Mouse (Mus musculus) CD4-positive helper T cell, adult 2 months (primary cell): ENCODE data around the gene Ccdc47.
"Not testable (repeated sequence)": the region's sequence is repeated elsewhere in the genome, so short reads cannot be mapped to it uniquely, and the experiment has no call there.

Experiments used
- DNase-seq: peaks from one replicate; pipeline ENCODE4 v3.0.0-alpha.2; 2012; ENCODE audit warnings: low read depth, missing footprints, low spot score

Ccdc47 gene

GRCm38 (mm10) chr11:106215927-106216729 lies at the start of gene Ccdc47:
Gene Ccdc47 (minus strand): TSS chr11:106216344.
- peak; percentile 99 for DNase-seq

- no peak for DNase-seq
These were observed 49.4 kb upstream of the Ccdc47 start for GRCm38 (mm10) chr11:106265570-106265969.

- no peak for DNase-seq
These were observed 48.8 kb upstream of the Ccdc47 start for GRCm38 (mm10) chr11:106264988-106265387.

GRCm38 (mm10) chr11:106263963-106264362 lies 47.8 kb upstream of the Ccdc47 start:
- DNase-seq: no peak

GRCm38 (mm10) chr11:106260826-106261450 lies 44.8 kb upstream of the Ccdc47 start:
- no peak for DNase-seq

GRCm38 (mm10) chr11:106256775-106257174 lies 40.6 kb upstream of the Ccdc47 start:
- no peak for DNase-seq

GRCm38 (mm10) chr11:106255685-106256451 lies 39.7 kb upstream of the Ccdc47 start, which contains the start of the genes Ftsj3 and Psmc5:
Gene Ftsj3 (minus strand): TSS chr11:106256079.
Gene Psmc5 (plus strand): TSS chr11:106256154.
- DNase-seq: peak; percentile 96

- DNase-seq: peak; percentile 27
These were observed 39.0 kb upstream of the Ccdc47 start for GRCm38 (mm10) chr11:106255174-106255573.

- DNase-seq: no peak
These were observed 38.6 kb upstream of the Ccdc47 start for GRCm38 (mm10) chr11:106254767-106255166.

GRCm38 (mm10) chr11:106249326-106249725 lies 33.2 kb upstream of the Ccdc47 start:
- DNase-seq: no peak

GRCm38 (mm10) chr11:106246834-106247233 lies 30.7 kb upstream of the Ccdc47 start:
- peak; percentile 46 for DNase-seq

- DNase-seq: not testable (repeated sequence)
These were observed 17.8 kb upstream of the Ccdc47 start for GRCm38 (mm10) chr11:106233978-106234377.

GRCm38 (mm10) chr11:106220603-106221002 lies 4.5 kb upstream of the Ccdc47 start:
- no peak for DNase-seq

GRCm38 (mm10) chr11:106216730-106217490 lies 766 bp upstream of the Ccdc47 start, which contains the start of gene Ddx42:
Gene Ddx42 (plus strand): TSS chr11:106216926.
- peak; percentile 98 for DNase-seq

GRCm38 (mm10) chr11:106215450-106215859 lies 689 bp downstream of the Ccdc47 start:
- DNase-seq: no peak

GRCm38 (mm10) chr11:106214856-106215255 lies 1.3 kb downstream of the Ccdc47 start:
- DNase-seq: no peak

GRCm38 (mm10) chr11:106212771-106213170 lies 3.4 kb downstream of the Ccdc47 start:
- no peak for DNase-seq

- peak; percentile 70 for DNase-seq
These were observed 14.1 kb downstream of the Ccdc47 start, which contains the start of gene Strada for GRCm38 (mm10) chr11:106202123-106202465. Gene Strada (minus strand): TSS chr11:106202168.

GRCm38 (mm10) chr11:106201337-106202122 lies 14.6 kb downstream of the Ccdc47 start:
- peak; percentile 75 for DNase-seq

GRCm38 (mm10) chr11:106200756-106201155 lies 15.4 kb downstream of the Ccdc47 start:
- peak; percentile 69 for DNase-seq
